Comparison of ENCODE assay signal across 24 mouse cellular contexts in genomic region chr12:109472627-109473026, GRCm38 (mm10). TPM values are rescaled to one million over a fixed set of nuclear protein-coding genes. Genes with fewer than 3 reads are reported as not detected.
DNase-seq lines count a peak whose midpoint lies in the region; ATAC-seq and TF ChIP-seq lines count a peak whose summit lies in the region.
"Had no signal": no experiment of that assay in that cellular context is flagged by ENCODE, and none has a peak within 500 bp of the region (broad histone marks: within the 10 kb centered on the region; RNA-seq: fewer than 3 reads in every experiment).

No protein-coding gene starts in this region.

- H3K27me3 ChIP-seq in forebrain, postnatal 0 days (ENCODE audit: insufficient read depth, low read length): no peaks in the 10 kb centered on the region

- intact Hi-C loops in left cerebral cortex, postnatal 4 days (cut with DNase I): no loop called here
- intact Hi-C loops in left cerebral cortex, postnatal 36 days (cut with DNase I): no loop called here

- H3K9me3 ChIP-seq in forebrain, postnatal 0 days (ENCODE audit: low read length): no peaks in the 10 kb centered on the region
- H3K9me3 ChIP-seq: embryonic facial prominence, embryonic 13.5 days; forebrain, embryonic 12.5 days; heart, embryonic 10.5 days; hindbrain, embryonic 12.5 days had no signal

- no peak overlapping the region for H3K4me3 ChIP-seq in forebrain, postnatal 0 days (ENCODE audit: low read depth, low read length)
- H3K4me3 ChIP-seq: embryonic facial prominence, embryonic 13.5 days; forebrain, embryonic 12.5 days; gastrocnemius, adult 2 months; heart, embryonic 10.5 days; hindbrain, embryonic 12.5 days had no signal

- TF ChIP-seq CTCF in forebrain, postnatal 0 days (IDR thresholded peaks at IDR 0.05; ENCODE audit: low read depth): no peak

- 89% methylated on average over 11 of the region's 11 CpGs for WGBS in forebrain, postnatal 0 days

- no peaks in the 10 kb centered on the region for H3K36me3 ChIP-seq in forebrain, postnatal 0 days (ENCODE audit: insufficient read depth)
- H3K36me3 ChIP-seq: embryonic facial prominence, embryonic 13.5 days; forebrain, embryonic 12.5 days; heart, embryonic 10.5 days; hindbrain, embryonic 12.5 days had no signal

- H3K27ac ChIP-seq in forebrain, postnatal 0 days (ENCODE audit: low read depth, low read length): no peak overlapping the region
- H3K27ac ChIP-seq: embryonic facial prominence, embryonic 13.5 days; forebrain, embryonic 12.5 days; gastrocnemius, adult 2 months; heart, embryonic 10.5 days; hindbrain, embryonic 12.5 days had no signal

- no peak for ATAC-seq in forebrain, postnatal 0 days
- ATAC-seq: forebrain, embryonic 16.5 days; hindbrain, embryonic 16.5 days had no signal

- peak; percentile 44 to 75 for DNase-seq in frontal cortex, adult 2 months (ENCODE audit: extremely low spot score in 1 of 2, low spot score in 1 of 2)
- no peak for DNase-seq in frontal cortex, postnatal 10 days (ENCODE audit: low spot score in 2 of 2)
- peak; percentile 11 to 52 for DNase-seq in left cerebral cortex, adult 9 months (ENCODE audit: low spot score in 2 of 2)
- DNase-seq in left cerebral cortex, postnatal 4 days: no peak
- DNase-seq in brain, adult 2 months (ENCODE audit: low read depth, low spot score): peak; percentile 76
- peak; percentile 39 to 45 for DNase-seq in left cerebral cortex, postnatal 36 days (ENCODE audit: low spot score in 2 of 2)
- no peak for DNase-seq in forebrain, postnatal 0 days
- DNase-seq: adrenal gland, postnatal 10 days; cerebellum, adult 11-12 months; cerebellum, adult 9-11 months; cerebellum, postnatal 36 days; gastrocnemius, adult 2 months; gastrocnemius, postnatal 25 days; heart, postnatal 10 days; heart, postnatal 4 days had no signal

- H3K9ac ChIP-seq in forebrain, postnatal 0 days: no peak overlapping the region
- H3K9ac ChIP-seq: embryonic facial prominence, embryonic 13.5 days; forebrain, embryonic 12.5 days; hindbrain, embryonic 12.5 days had no signal

- no peaks in the 10 kb centered on the region for H3K4me1 ChIP-seq in forebrain, postnatal 0 days (ENCODE audit: insufficient read depth)
- H3K4me1 ChIP-seq: forebrain, embryonic 12.5 days had no signal

- H3K4me2 ChIP-seq in forebrain, postnatal 0 days (ENCODE audit: low read depth): no peak overlapping the region
- H3K4me2 ChIP-seq: embryonic facial prominence, embryonic 13.5 days; forebrain, embryonic 12.5 days; hindbrain, embryonic 12.5 days had no signal

RNA-seq across cellular contexts. Expression of gene Dlk1, which starts 20.0 kb away (rescaled TPM):
- 2.9 and 3.1 TPM in 2 replicates for polyA plus RNA-seq in frontal cortex, adult 2 months (2012; rRNA removed)
- total RNA-seq in left cerebral cortex, postnatal 4 days (2021): 1 to 10 TPM; 2.6 to 4.6 TPM
- 1 to 10 TPM; 1.8 to 5.6 TPM for total RNA-seq in left cerebral cortex, postnatal 36 days (2021)
- 16.5 and 35.8 TPM in 2 replicates for total RNA-seq in forebrain, postnatal 0 days (2014; rRNA removed)
- polyA plus RNA-seq in forebrain, postnatal 0 days (2015; fragmentation: Nextera tagmentation; extraction: Ambion mirVana): 12.6 and 18.8 TPM in 2 replicates
- total RNA-seq: granulocyte monocyte progenitor cell, adult 5-6 weeks; MEL had no signal
- polyA plus RNA-seq: C2C12 had no signal

Comparison
In these comparisons a context has a peak if more than half of its experiments do, and no peak if none do; other contexts are left out.
1. DNase-seq: peak in frontal cortex, adult 2 months (2 of 2), left cerebral cortex, adult 9 months (2 of 2), brain, adult 2 months (single experiment) and left cerebral cortex, postnatal 36 days (2 of 2); none in frontal cortex, postnatal 10 days (0 of 2), left cerebral cortex, postnatal 4 days (single experiment) and forebrain, postnatal 0 days (single experiment).